8 mouse cellular contexts compared by ENCODE assay signal in genomic region chr9:64020606-64021318, GRCm38 (mm10). TPM values are rescaled to one million over a fixed set of nuclear protein-coding genes. Genes with fewer than 3 reads are reported as not detected.
DNase-seq lines count a peak whose midpoint lies in the region; ATAC-seq and TF ChIP-seq lines count a peak whose summit lies in the region.

No protein-coding gene starts in this region.

- peak overlapping the region; percentile 95 for H3K27ac ChIP-seq in embryonic facial prominence, embryonic 11.5 days (replicated peaks; ENCODE audit: low read depth, low read length)
- peak overlapping the region; percentile 66 for H3K27ac ChIP-seq in liver, adult 2 months (replicated peaks; ENCODE audit: insufficient read depth, low read depth, low read length)
- H3K27ac ChIP-seq in neural tube, embryonic 13.5 days (replicated peaks) = peak overlapping the region; percentile 74

- H3K9ac ChIP-seq in embryonic facial prominence, embryonic 11.5 days (replicated peaks; ENCODE audit: low read length) = peak overlapping the region; percentile 98
- H3K9ac ChIP-seq in liver, adult 2 months (ENCODE audit: low read depth, low read length) = peak overlapping the region; percentile 82
- H3K9ac ChIP-seq in neural tube, embryonic 13.5 days = peak overlapping the region; percentile 86

- no peak for TF ChIP-seq POLR2A in liver, adult 2 months (IDR thresholded peaks at IDR 0.05; ENCODE audit: extremely low read depth, insufficient read depth, low read length)

- intact Hi-C loops in heart, postnatal 14 days (cut with DNase I) = loop anchor here (2.0 to 5.0 kb wide), 4 partner anchors 24 to 103 kb away; no protein-coding TSS in a partner anchor
- intact Hi-C loops in left cerebral cortex, postnatal 36 days (cut with DNase I) = loop anchor here (5.0 kb wide), 1 partner anchor 63 kb away; no protein-coding TSS in a partner anchor

- peak overlapping the region; percentile 94 for H3K4me3 ChIP-seq in megakaryocyte, embryonic 14.5 days (replicated peaks)
- peak overlapping the region; percentile 93 for H3K4me3 ChIP-seq in embryonic facial prominence, embryonic 11.5 days (ENCODE audit: low read depth, low read length)
- H3K4me3 ChIP-seq in liver, adult 2 months (ENCODE audit: insufficient read depth, low read depth, low read length) = peak overlapping the region; percentile 71
- H3K4me3 ChIP-seq in neural tube, embryonic 13.5 days = peak overlapping the region; percentile 66

- peak overlapping the region; percentile 72 for H3K4me2 ChIP-seq in embryonic facial prominence, embryonic 11.5 days (ENCODE audit: low read depth, low read length)
- H3K4me2 ChIP-seq in neural tube, embryonic 13.5 days = peak overlapping the region; percentile 83

- H3K79me2 ChIP-seq in liver, adult 2 months (ENCODE audit: control insufficient read depth, insufficient read depth, low read length) = peaks cover 15% of the 10 kb centered on the region; the same call in 1 of the 2 replicates

- no peak for ATAC-seq in megakaryocyte, adult 5-6 weeks (ENCODE audit: poor library complexity, severe bottlenecking)
- ATAC-seq in embryonic facial prominence, embryonic 11.5 days (replicated peaks; ENCODE audit: insufficient number of reproducible peaks, low FRiP score, low TSS enrichment, low read depth) = no peak
- ATAC-seq in neural tube, embryonic 13.5 days (ENCODE audit: low read depth) = no peak

- under 1% methylated on average over 87 of the region's 89 CpGs for WGBS in embryonic facial prominence, embryonic 11.5 days
- WGBS in liver, adult 2 months = under 1% methylated on average over 87 of the region's 89 CpGs
- under 1% methylated on average over 87 of the region's 89 CpGs for WGBS in neural tube, embryonic 13.5 days

- TF ChIP-seq CTCF in liver, adult 2 months (IDR thresholded peaks at IDR 0.05; ENCODE audit: low read depth, low read length) = no peak

- no peaks in the 10 kb centered on the region for H3K36me3 ChIP-seq in megakaryocyte, embryonic 14.5 days (replicated peaks; ENCODE audit: low read length)
- no peaks in the 10 kb centered on the region for H3K36me3 ChIP-seq in embryonic facial prominence, embryonic 11.5 days (replicated peaks; ENCODE audit: control insufficient read depth, insufficient read depth, low read depth, low read length)
- H3K36me3 ChIP-seq in liver, adult 2 months (ENCODE audit: control insufficient read depth, insufficient read depth, low read length) = no peaks in the 10 kb centered on the region
- no peaks in the 10 kb centered on the region for H3K36me3 ChIP-seq in neural tube, embryonic 13.5 days

- peak; percentile 59 for DNase-seq in embryonic facial prominence, embryonic 11.5 days (ENCODE audit: low spot score)
- peak; percentile 54 to 58 for DNase-seq in heart, postnatal 14 days
- no peak for DNase-seq in liver, adult 2 months (ENCODE audit: extremely low read depth, low read depth, low spot score)
- no peak for DNase-seq in left cerebral cortex, postnatal 36 days (ENCODE audit: low spot score in 2 of 2)
- no peak for DNase-seq in layer of hippocampus, postnatal 10 days (ENCODE audit: low spot score in 2 of 2)

- no peaks in the 10 kb centered on the region for H3K9me3 ChIP-seq in megakaryocyte, embryonic 14.5 days
- no peaks in the 10 kb centered on the region for H3K9me3 ChIP-seq in embryonic facial prominence, embryonic 11.5 days (replicated peaks; ENCODE audit: control insufficient read depth, low read length)
- H3K9me3 ChIP-seq in neural tube, embryonic 13.5 days = no peaks in the 10 kb centered on the region

- H3K27me3 ChIP-seq in megakaryocyte, embryonic 14.5 days (replicated peaks) = peaks cover 45% of the 10 kb centered on the region
- no peaks in the 10 kb centered on the region for H3K27me3 ChIP-seq in embryonic facial prominence, embryonic 11.5 days (ENCODE audit: control insufficient read depth, insufficient read depth, low read length)
- H3K27me3 ChIP-seq in liver, adult 2 months (ENCODE audit: control insufficient read depth, insufficient read depth, low read length) = no peaks in the 10 kb centered on the region
- peaks cover 37% of the 10 kb centered on the region for H3K27me3 ChIP-seq in neural tube, embryonic 13.5 days

- H3K4me1 ChIP-seq in megakaryocyte, embryonic 14.5 days = peaks cover 91% of the 10 kb centered on the region
- peaks cover 4% of the 10 kb centered on the region for H3K4me1 ChIP-seq in embryonic facial prominence, embryonic 11.5 days (ENCODE audit: control insufficient read depth, insufficient read depth, low read length)
- peaks cover 2% of the 10 kb centered on the region; the same call in 1 of the 2 replicates for H3K4me1 ChIP-seq in liver, adult 2 months (ENCODE audit: control insufficient read depth, insufficient read depth, low read length)
- peaks cover 78% of the 10 kb centered on the region for H3K4me1 ChIP-seq in neural tube, embryonic 13.5 days (replicated peaks)

RNA-seq across cellular contexts. Expression of gene Smad6, which starts 1.1 kb away (rescaled TPM):
- polyA plus RNA-seq in megakaryocyte, embryonic 14.5 days (2012; ENCODE audit: insufficient read depth, low replicate concordance) = 19.3 and 52.2 TPM in 2 replicates
- total RNA-seq in megakaryocyte, adult 5-6 weeks (2015) = 0.52 and 0.96 TPM in 2 replicates
- 1.3 and 1.7 TPM in 2 replicates for total RNA-seq in megakaryocyte, adult 5-6 weeks (2017)
- polyA plus RNA-seq in embryonic facial prominence, embryonic 11.5 days (2014; fragmentation: Nextera tagmentation; extraction: Ambion mirVana) = 9.3 and 9.8 TPM in 2 replicates
- total RNA-seq in heart, postnatal 14 days (2021) = 10 to 100 TPM; 13.6 to 15.5 TPM
- total RNA-seq in liver, adult 2 months (2014; rRNA removed) = 4.1 and 6.0 TPM in 2 replicates
- 11.4 and 12.6 TPM in 2 replicates for polyA plus RNA-seq in liver, adult 2 months (2012; rRNA removed)
- polyA plus RNA-seq in neural tube, embryonic 13.5 days (2015; fragmentation: Nextera tagmentation; extraction: Ambion mirVana) = 3.8 and 4.1 TPM in 2 replicates
- total RNA-seq in left cerebral cortex, postnatal 36 days (2021) = 1 to 10 TPM; 1.7 to 3.6 TPM
- 1 to 10 TPM; 1.7 to 3.7 TPM for total RNA-seq in layer of hippocampus, postnatal 10 days (2021)

Comparison
In these comparisons a context has a peak if more than half of its experiments do, and no peak if none do; other contexts are left out.
1. DNase-seq: peak in embryonic facial prominence, embryonic 11.5 days (single experiment) and heart, postnatal 14 days (2 of 2); none in liver, adult 2 months (single experiment), left cerebral cortex, postnatal 36 days (0 of 2) and layer of hippocampus, postnatal 10 days (0 of 2).
2. Peak in every context shown above with its lines, with median percentiles within 50 percentile points of each other: H3K4me3 ChIP-seq, H3K27ac ChIP-seq and H3K9ac ChIP-seq.